Mouse (Mus musculus) intestine, postnatal 0 days (tissue): ENCODE measurements at regions not wholly inside any gene's neighbourhood (a gene's known extent, or its start where the extent isn't known, plus 50 kb on each side); places are given as distances from the start of the nearest gene placed in this dataset.

Experiments used
- ATAC-seq: fragments of 200-750 bp; cut with Nextera tagmentation; 2 replicates; pipeline ENCODE4 v1.8.0; 2017; ENCODE audit warnings: mild to moderate bottlenecking, moderate TSS enrichment, moderate library complexity
- H3K27ac ChIP-seq: fragments of 300-500 bp; sonication (generic); 2 replicates; pipeline ENCODE4 v1.5.1; 2014; ENCODE audit warnings: mild to moderate bottlenecking, low read depth, low read length, moderate library complexity
- H3K27me3 ChIP-seq: fragments of 300-500 bp; sonication (generic); replicated peaks from 2 replicates; pipeline ENCODE4 v1.6.1; 2014; ENCODE audit warnings: low read length, mixed read lengths; ENCODE audit not compliant: control insufficient read depth, insufficient read depth
- H3K36me3 ChIP-seq: fragments of 300-500 bp; sonication (generic); 2 replicates; pipeline ENCODE4 v1.6.1; 2014; ENCODE audit warnings: mild to moderate bottlenecking, moderate library complexity; ENCODE audit not compliant: control insufficient read depth, insufficient read depth
- H3K4me1 ChIP-seq: fragments of 300-500 bp; sonication (generic); replicated peaks from 2 replicates; pipeline ENCODE4 v1.6.1; 2014; ENCODE audit warnings: antibody characterized with exemption, low read length, mixed read lengths; ENCODE audit not compliant: control insufficient read depth, insufficient read depth
- H3K4me2 ChIP-seq: fragments of 300-500 bp; sonication (generic); replicated peaks from 2 replicates; pipeline ENCODE4 v1.6.1; 2014; ENCODE audit warnings: low read depth, mild to moderate bottlenecking, moderate library complexity
- H3K4me3 ChIP-seq: fragments of 300-500 bp; sonication (generic); 2 replicates; pipeline ENCODE4 v1.5.1; 2014; ENCODE audit warnings: low read depth, low read length
- H3K9ac ChIP-seq: fragments of 300-500 bp; sonication (generic); 2 replicates; pipeline ENCODE4 v1.6.1; 2014; ENCODE audit warnings: mild to moderate bottlenecking, low read depth, low read length
- H3K9me3 ChIP-seq: fragments of 300-500 bp; sonication (generic); 2 replicates; pipeline ENCODE4 v1.6.1; 2016; ENCODE audit warnings: mixed run types; ENCODE audit not compliant: control insufficient read depth
- CTCF ChIP-seq: sonication (generic); IDR thresholded peaks from 2 replicates; pipeline ENCODE4 v1.5.1; 2016; ENCODE audit warnings: low read depth, mild to moderate bottlenecking, control low read depth, antibody characterized with exemption, moderate library complexity
- WGBS: fragments of 180-500 bp; shearing (Covaris S2); extraction: QIAGEN DNeasy Blood & Tissue Kit; methylation state at CpG from one replicate; pipeline ENCODE4 v1.1.7; 2014; 5-methylcytosine and 5-hydroxymethylcytosine counted together

- Histone ChIP-seq H3K4me3 (no peak overlapping the region), H3K27me3 (no peaks in the 10 kb centered on the region), H3K36me3 (no peaks in the 10 kb centered on the region), H3K4me2 (no peak overlapping the region), H3K4me1 (no peaks in the 10 kb centered on the region), H3K9ac (no peak overlapping the region), H3K9me3 (no peaks in the 10 kb centered on the region), H3K27ac (no peak overlapping the region)
- no peak for ATAC-seq
- no peak for TF ChIP-seq CTCF
Observed at GRCm38 (mm10) chr8:34744179-34744578, 632.6 kb upstream of the Gm10131 start.

- no peak for TF ChIP-seq CTCF
- no peak overlapping the region for H3K9ac ChIP-seq
- no peak overlapping the region for H3K4me2 ChIP-seq
- no peaks in the 10 kb centered on the region for H3K9me3 ChIP-seq
- WGBS, result 44% methylated on average over 6 of the region's 6 CpGs
- H3K4me3 ChIP-seq, result no peak overlapping the region
- no peak for ATAC-seq
- H3K4me1 ChIP-seq, result no peaks in the 10 kb centered on the region
- H3K27me3 ChIP-seq, result no peaks in the 10 kb centered on the region
- H3K27ac ChIP-seq, result no peak overlapping the region
- no peaks in the 10 kb centered on the region for H3K36me3 ChIP-seq
Observed at GRCm38 (mm10) chr8:34743137-34743536, 631.6 kb upstream of the Gm10131 start.

- no peak overlapping the region for H3K27ac ChIP-seq
- H3K4me3 ChIP-seq, result no peak overlapping the region
- no peak overlapping the region for H3K9ac ChIP-seq
- no peaks in the 10 kb centered on the region for H3K9me3 ChIP-seq
- H3K4me2 ChIP-seq, result no peak overlapping the region
- H3K36me3 ChIP-seq, result no peaks in the 10 kb centered on the region
- WGBS, result 86% methylated on average over 10 of the region's 10 CpGs
- ATAC-seq, result no peak
- TF ChIP-seq CTCF, result no peak
- no peaks in the 10 kb centered on the region for H3K27me3 ChIP-seq
- H3K4me1 ChIP-seq, result no peaks in the 10 kb centered on the region
Observed at GRCm38 (mm10) chr8:34740836-34741235, 629.3 kb upstream of the Gm10131 start.

- Histone ChIP-seq H3K4me2 (no peak overlapping the region), H3K27ac (no peak overlapping the region), H3K27me3 (no peaks in the 10 kb centered on the region), H3K36me3 (no peaks in the 10 kb centered on the region), H3K9me3 (no peaks in the 10 kb centered on the region), H3K4me3 (no peak overlapping the region), H3K9ac (no peak overlapping the region), H3K4me1 (no peaks in the 10 kb centered on the region)
- 86% methylated on average over 16 of the region's 16 CpGs for WGBS
- ATAC-seq, result no peak
- TF ChIP-seq CTCF, result no peak
Observed at GRCm38 (mm10) chr8:34739836-34740804, 628.6 kb upstream of the Gm10131 start.

- no peak for TF ChIP-seq CTCF
- H3K36me3 ChIP-seq, result no peaks in the 10 kb centered on the region
- ATAC-seq, result no peak
- no peaks in the 10 kb centered on the region for H3K27me3 ChIP-seq
- no peak overlapping the region for H3K4me2 ChIP-seq
- H3K9ac ChIP-seq, result no peak overlapping the region
- H3K4me1 ChIP-seq, result no peaks in the 10 kb centered on the region
- H3K9me3 ChIP-seq, result no peaks in the 10 kb centered on the region
- WGBS, result 81% methylated on average over 4 of the region's 4 CpGs
- H3K4me3 ChIP-seq, result no peak overlapping the region
- H3K27ac ChIP-seq, result no peak overlapping the region
Observed at GRCm38 (mm10) chr8:34736214-34736613, 624.7 kb upstream of the Gm10131 start.

GRCm38 (mm10) chr8:34735006-34735405 lies 623.5 kb upstream of the Gm10131 start:
- no peak for ATAC-seq
- H3K27me3 ChIP-seq, result no peaks in the 10 kb centered on the region
- H3K36me3 ChIP-seq, result no peaks in the 10 kb centered on the region
- WGBS, result 80% methylated on average over 4 of the region's 4 CpGs
- TF ChIP-seq CTCF, result no peak
- H3K4me3 ChIP-seq, result no peak overlapping the region
- no peaks in the 10 kb centered on the region for H3K9me3 ChIP-seq
- H3K27ac ChIP-seq, result no peak overlapping the region
- no peaks in the 10 kb centered on the region for H3K4me1 ChIP-seq
- H3K9ac ChIP-seq, result no peak overlapping the region
- no peak overlapping the region for H3K4me2 ChIP-seq
